Mouse (Mus musculus) E14TG2a.4 (cell line): Measurements from ENCODE around the gene Ethe1.

Experiments
- H3K27me3 ChIP-seq: 2 replicates; pipeline ENCODE4 v1.6.1; 2014; ENCODE audit warnings: low read length, control low read depth; ENCODE audit not compliant: insufficient read depth
- H3K36me3 ChIP-seq: 2 replicates; pipeline ENCODE4 v1.6.1; 2014; ENCODE audit warnings: low read length, control low read depth; ENCODE audit not compliant: insufficient read depth
- H3K4me1 ChIP-seq: replicated peaks from 2 replicates; pipeline ENCODE4 v1.6.1; 2014; ENCODE audit warnings: low read depth, low read length, control low read depth
- H3K4me3 ChIP-seq: replicated peaks from 2 replicates; pipeline ENCODE4 v1.5.1; 2014; ENCODE audit warnings: mild to moderate bottlenecking, low read length
- H3K9me3 ChIP-seq: 2 replicates; pipeline ENCODE4 v1.6.1; 2014; ENCODE audit warnings: low read length, control low read depth
- CTCF ChIP-seq: conservative IDR thresholded peaks from 2 replicates; pipeline ENCODE4 v1.5.1; 2014; ENCODE audit warnings: low read length
- NANOG ChIP-seq: IDR thresholded peaks from 2 replicates; pipeline ENCODE4 v1.6.1; 2014; ENCODE audit warnings: borderline replicate concordance, low read length, mixed read lengths
- POU5F1 ChIP-seq: IDR thresholded peaks from 2 replicates; pipeline ENCODE4 v1.6.1; 2014; ENCODE audit warnings: low read length, borderline replicate concordance

Ethe1 gene

GRCm38 (mm10) chr7:24566206-24566605, 21.1 kb upstream of the Ethe1 start:
- no peak overlapping the region for H3K4me3 ChIP-seq

GRCm38 (mm10) chr7:24568512-24568911, 18.8 kb upstream of the Ethe1 start:
- peaks cover 94% of the 10 kb centered on the region for H3K36me3 ChIP-seq
- H3K9me3 ChIP-seq: no peaks in the 10 kb centered on the region
- peaks cover 75% of the 10 kb centered on the region for H3K4me1 ChIP-seq
- no peak overlapping the region for H3K4me3 ChIP-seq
- no peaks in the 10 kb centered on the region for H3K27me3 ChIP-seq
- TF ChIP-seq CTCF (no peak), POU5F1 (no peak), NANOG (no peak)

More at GRCm38 (mm10) chr7:24566206-24566605, 21.1 kb upstream of the Ethe1 start:
- H3K4me1 ChIP-seq: peaks cover 79% of the 10 kb centered on the region
- H3K36me3 ChIP-seq: peaks cover 88% of the 10 kb centered on the region
- H3K9me3 ChIP-seq: no peaks in the 10 kb centered on the region
- TF ChIP-seq NANOG: no peak
- TF ChIP-seq CTCF: no peak
- no peak for TF ChIP-seq POU5F1
- no peaks in the 10 kb centered on the region for H3K27me3 ChIP-seq

- peaks cover under 1% of the 10 kb centered on the region; the same call in 1 of the 2 replicates for H3K9me3 ChIP-seq
Observed at GRCm38 (mm10) chr7:24571071-24571470, 16.3 kb upstream of the Ethe1 start.

GRCm38 (mm10) chr7:24572455-24572854, 14.9 kb upstream of the Ethe1 start:
- peaks cover 15% of the 10 kb centered on the region for H3K9me3 ChIP-seq
- H3K27me3 ChIP-seq: no peaks in the 10 kb centered on the region
- peaks cover 71% of the 10 kb centered on the region for H3K36me3 ChIP-seq
- no peak overlapping the region for H3K4me3 ChIP-seq
- peaks cover 50% of the 10 kb centered on the region for H3K4me1 ChIP-seq
- TF ChIP-seq POU5F1 (no peak), CTCF (peak; percentile 67)

More at GRCm38 (mm10) chr7:24571071-24571470, 16.3 kb upstream of the Ethe1 start:
- Histone ChIP-seq H3K4me1 (peaks cover 59% of the 10 kb centered on the region), H3K36me3 (peaks cover 85% of the 10 kb centered on the region), H3K4me3 (no peak overlapping the region), H3K27me3 (no peaks in the 10 kb centered on the region)
- TF ChIP-seq POU5F1: no peak
- TF ChIP-seq CTCF: no peak
- TF ChIP-seq NANOG: no peak

- H3K36me3 ChIP-seq: peaks cover 53% of the 10 kb centered on the region
- no peak overlapping the region for H3K4me3 ChIP-seq
- peaks cover 41% of the 10 kb centered on the region for H3K4me1 ChIP-seq
- TF ChIP-seq CTCF: no peak
- no peak for TF ChIP-seq NANOG
- no peak for TF ChIP-seq POU5F1
- peaks cover 21% of the 10 kb centered on the region for H3K9me3 ChIP-seq
- H3K27me3 ChIP-seq: no peaks in the 10 kb centered on the region
Observed at GRCm38 (mm10) chr7:24574224-24574796, 13.0 kb upstream of the Ethe1 start.

GRCm38 (mm10) chr7:24577811-24578210, 9.5 kb upstream of the Ethe1 start:
- peaks cover 18% of the 10 kb centered on the region for H3K36me3 ChIP-seq
- H3K4me1 ChIP-seq: peaks cover 11% of the 10 kb centered on the region
- TF ChIP-seq CTCF (no peak), NANOG (no peak), POU5F1 (no peak)
- H3K9me3 ChIP-seq: peaks cover 24% of the 10 kb centered on the region
- H3K4me3 ChIP-seq: no peak overlapping the region
- H3K27me3 ChIP-seq: no peaks in the 10 kb centered on the region

GRCm38 (mm10) chr7:24584876-24585275, 2.5 kb upstream of the Ethe1 start:
- Histone ChIP-seq H3K27me3 (peaks cover 34% of the 10 kb centered on the region), H3K4me3 (peak overlapping the region; percentile 80), H3K36me3 (no peaks in the 10 kb centered on the region), H3K4me1 (peaks cover 25% of the 10 kb centered on the region), H3K9me3 (peaks cover 35% of the 10 kb centered on the region)
- TF ChIP-seq CTCF (no peak), NANOG (no peak), POU5F1 (no peak)

GRCm38 (mm10) chr7:24585995-24586394, 1.3 kb upstream of the Ethe1 start:
- peaks cover 34% of the 10 kb centered on the region for H3K27me3 ChIP-seq
- H3K9me3 ChIP-seq: peaks cover 35% of the 10 kb centered on the region
- peaks cover 25% of the 10 kb centered on the region for H3K4me1 ChIP-seq
- TF ChIP-seq NANOG (no peak), POU5F1 (no peak), CTCF (no peak)
- H3K4me3 ChIP-seq: peak overlapping the region; percentile 80
- H3K36me3 ChIP-seq: no peaks in the 10 kb centered on the region

- no peak for TF ChIP-seq NANOG
- no peak for TF ChIP-seq POU5F1
- no peak for TF ChIP-seq CTCF
- Histone ChIP-seq H3K9me3 (peaks cover 32% of the 10 kb centered on the region), H3K27me3 (peaks cover 38% of the 10 kb centered on the region), H3K36me3 (no peaks in the 10 kb centered on the region), H3K4me1 (peaks cover 25% of the 10 kb centered on the region), H3K4me3 (peak overlapping the region; percentile 80)
Observed at GRCm38 (mm10) chr7:24586828-24587227, 515 bp upstream of the Ethe1 start.
